Comparison of ENCODE assay signal across 18 mouse cellular contexts in the genomic region with DNA sequence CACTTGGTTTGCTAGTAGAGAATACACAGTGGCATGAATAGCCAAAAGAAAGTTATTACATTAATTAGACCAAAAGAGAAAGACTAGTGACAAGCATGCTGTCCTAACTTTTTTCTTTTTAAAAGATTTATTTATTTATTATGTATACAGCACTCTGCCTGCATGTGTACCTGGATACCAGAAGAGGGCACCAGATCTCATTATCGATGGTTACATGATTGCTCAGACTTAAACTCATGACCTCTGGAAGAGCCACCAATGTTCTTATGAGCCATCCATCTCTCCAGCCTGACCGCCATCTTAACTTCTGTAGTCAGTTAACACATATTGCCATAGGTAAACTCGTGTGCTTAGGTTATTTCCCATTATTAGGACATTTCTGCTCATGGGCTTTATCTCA.
DNase-seq lines count a peak whose midpoint lies in the region; ATAC-seq and TF ChIP-seq lines count a peak whose summit lies in the region.
"Had no signal": no experiment of that assay in that cellular context is flagged by ENCODE, and none has a peak within 500 bp of the region (broad histone marks: within the 10 kb centered on the region; RNA-seq: fewer than 3 reads in every experiment).

No protein-coding gene starts in this region.

- peak; percentile 47 for TF ChIP-seq CTCF in E14TG2a.4 (conservative IDR thresholded peaks at IDR 0.05; ENCODE audit: low read length)
- TF ChIP-seq CTCF in hindbrain, postnatal 0 days (IDR thresholded peaks at IDR 0.05; ENCODE audit: low read depth): no peak

- no peak overlapping the region for H3K4me3 ChIP-seq in liver, embryonic 12.5 days
- no peak overlapping the region for H3K4me3 ChIP-seq in liver, embryonic 11.5 days (ENCODE audit: low read depth, low read length)
- no peak overlapping the region for H3K4me3 ChIP-seq in E14TG2a.4 (replicated peaks; ENCODE audit: low read length)
- no peak overlapping the region for H3K4me3 ChIP-seq in hindbrain, postnatal 0 days (ENCODE audit: low read length)
- no peak overlapping the region for H3K4me3 ChIP-seq in forebrain, embryonic 16.5 days (replicated peaks; ENCODE audit: low read length)
- H3K4me3 ChIP-seq: forebrain, embryonic 15.5 days; kidney, embryonic 15.5 days; left cerebral cortex, adult 2 months; limb, embryonic 10.5 days had no signal

- H3K9ac ChIP-seq in liver, embryonic 12.5 days: no peak overlapping the region
- H3K9ac ChIP-seq in liver, embryonic 11.5 days (ENCODE audit: low read depth, low read length): no peak overlapping the region
- H3K9ac ChIP-seq in hindbrain, postnatal 0 days (replicated peaks; ENCODE audit: low read length): no peak overlapping the region
- no peak overlapping the region for H3K9ac ChIP-seq in forebrain, embryonic 16.5 days (replicated peaks; ENCODE audit: low read depth, low read length)
- H3K9ac ChIP-seq: forebrain, embryonic 15.5 days; kidney, embryonic 15.5 days had no signal

- 86% methylated on average over 3 of the region's 3 CpGs for WGBS in liver, embryonic 12.5 days (ENCODE audit: insufficient replicate concordance)
- WGBS in liver, embryonic 11.5 days: 92% methylated on average over 3 of the region's 3 CpGs
- 97% methylated on average over 3 of the region's 3 CpGs for WGBS in hindbrain, postnatal 0 days
- WGBS in forebrain, embryonic 16.5 days: 93% methylated on average over 3 of the region's 3 CpGs

- no peak for DNase-seq in liver, embryonic 11.5 days (ENCODE audit: low spot score)
- peak; percentile 36 for DNase-seq in ZHBTc4 (ENCODE audit: low read depth, low spot score)
- DNase-seq in hindbrain, postnatal 0 days (ENCODE audit: low spot score): no peak
- DNase-seq: cerebellum, adult 11 months; cerebellum, postnatal 25 days; heart, adult 11 months; right cerebral cortex, postnatal 14 days; thymus, postnatal 14 days had no signal

- no peaks in the 10 kb centered on the region for H3K27me3 ChIP-seq in liver, embryonic 12.5 days (replicated peaks)
- no peaks in the 10 kb centered on the region for H3K27me3 ChIP-seq in liver, embryonic 11.5 days (replicated peaks; ENCODE audit: control insufficient read depth, insufficient read depth, low read length)
- H3K27me3 ChIP-seq in E14TG2a.4 (ENCODE audit: insufficient read depth, low read length): no peaks in the 10 kb centered on the region
- no peaks in the 10 kb centered on the region for H3K27me3 ChIP-seq in hindbrain, postnatal 0 days (ENCODE audit: insufficient read depth, low read length)
- no peaks in the 10 kb centered on the region for H3K27me3 ChIP-seq in forebrain, embryonic 16.5 days (replicated peaks; ENCODE audit: control insufficient read depth, insufficient read depth, low read length)
- H3K27me3 ChIP-seq: forebrain, embryonic 15.5 days; kidney, embryonic 15.5 days had no signal

- H3K36me3 ChIP-seq in liver, embryonic 12.5 days: peaks cover 5% of the 10 kb centered on the region
- no peaks in the 10 kb centered on the region for H3K36me3 ChIP-seq in liver, embryonic 11.5 days (ENCODE audit: control insufficient read depth, insufficient read depth, low read length)
- H3K36me3 ChIP-seq in E14TG2a.4 (ENCODE audit: insufficient read depth, low read length): no peaks in the 10 kb centered on the region
- no peaks in the 10 kb centered on the region for H3K36me3 ChIP-seq in hindbrain, postnatal 0 days (ENCODE audit: insufficient read depth, low read length)
- H3K36me3 ChIP-seq in forebrain, embryonic 16.5 days (ENCODE audit: control insufficient read depth, insufficient read depth): no peaks in the 10 kb centered on the region
- H3K36me3 ChIP-seq: forebrain, embryonic 15.5 days; limb, embryonic 10.5 days had no signal

- no peaks in the 10 kb centered on the region for H3K9me3 ChIP-seq in liver, embryonic 12.5 days (replicated peaks)
- H3K9me3 ChIP-seq in liver, embryonic 11.5 days (ENCODE audit: control insufficient read depth, low read length): no peaks in the 10 kb centered on the region
- H3K9me3 ChIP-seq in E14TG2a.4 (ENCODE audit: low read length): no peaks in the 10 kb centered on the region
- no peaks in the 10 kb centered on the region for H3K9me3 ChIP-seq in hindbrain, postnatal 0 days (ENCODE audit: low read length)
- H3K9me3 ChIP-seq in forebrain, embryonic 16.5 days (ENCODE audit: control insufficient read depth, low read length): no peaks in the 10 kb centered on the region
- H3K9me3 ChIP-seq: forebrain, embryonic 15.5 days; kidney, embryonic 15.5 days; limb, embryonic 10.5 days had no signal

- no peaks in the 10 kb centered on the region for H3K4me1 ChIP-seq in liver, embryonic 12.5 days
- H3K4me1 ChIP-seq in liver, embryonic 11.5 days (replicated peaks; ENCODE audit: control insufficient read depth, insufficient read depth, low read length): no peaks in the 10 kb centered on the region
- H3K4me1 ChIP-seq in E14TG2a.4 (replicated peaks; ENCODE audit: low read depth, low read length): no peaks in the 10 kb centered on the region
- H3K4me1 ChIP-seq in hindbrain, postnatal 0 days (ENCODE audit: insufficient read depth, low read length): no peaks in the 10 kb centered on the region
- no peaks in the 10 kb centered on the region for H3K4me1 ChIP-seq in forebrain, embryonic 16.5 days (replicated peaks; ENCODE audit: control insufficient read depth, insufficient read depth, low read length)
- H3K4me1 ChIP-seq: forebrain, embryonic 15.5 days; kidney, embryonic 15.5 days; limb, embryonic 10.5 days had no signal

- 0 out of 2 replicates have a peak, but pooled peaks have one; percentile 35 for ATAC-seq in liver, embryonic 12.5 days
- no peak for ATAC-seq in liver, embryonic 11.5 days (replicated peaks; ENCODE audit: low FRiP score)
- 0 out of 2 replicates have a peak, but pooled peaks have one; percentile 61 for ATAC-seq in megakaryocyte-erythroid progenitor cell, adult 5-6 weeks (replicated peaks; ENCODE audit: low FRiP score, low TSS enrichment, poor library complexity, severe bottlenecking)
- ATAC-seq in hindbrain, postnatal 0 days: no peak
- no peak for ATAC-seq in forebrain, embryonic 16.5 days
- ATAC-seq: forebrain, embryonic 15.5 days; midbrain, embryonic 16.5 days had no signal

- H3K4me2 ChIP-seq in liver, embryonic 12.5 days: no peak overlapping the region
- H3K4me2 ChIP-seq in liver, embryonic 11.5 days: no peak overlapping the region
- H3K4me2 ChIP-seq in hindbrain, postnatal 0 days (ENCODE audit: low read depth, low read length): no peak overlapping the region
- no peak overlapping the region for H3K4me2 ChIP-seq in forebrain, embryonic 16.5 days (ENCODE audit: low read length)
- H3K4me2 ChIP-seq: forebrain, embryonic 15.5 days; kidney, embryonic 15.5 days had no signal

- H3K27ac ChIP-seq in liver, embryonic 12.5 days: no peak overlapping the region
- H3K27ac ChIP-seq in liver, embryonic 11.5 days (ENCODE audit: low read depth, low read length): no peak overlapping the region
- H3K27ac ChIP-seq in hindbrain, postnatal 0 days: no peak overlapping the region
- no peak overlapping the region for H3K27ac ChIP-seq in forebrain, embryonic 16.5 days (ENCODE audit: low read length)
- H3K27ac ChIP-seq: forebrain, embryonic 15.5 days; kidney, embryonic 15.5 days; left cerebral cortex, adult 2 months; limb, embryonic 10.5 days; macrophage had no signal

Comparison
In these comparisons a context has a peak if more than half of its experiments do, and no peak if none do; other contexts are left out.
1. ATAC-seq: peak in liver, embryonic 12.5 days (single experiment) and megakaryocyte-erythroid progenitor cell, adult 5-6 weeks (single experiment); none in liver, embryonic 11.5 days (single experiment), hindbrain, postnatal 0 days (single experiment) and forebrain, embryonic 16.5 days (single experiment).